Mouse (Mus musculus) intestine, embryonic 14.5 days (tissue): ENCODE measurements at regions not wholly inside any gene's neighbourhood (a gene's known extent, or its start where the extent isn't known, plus 50 kb on each side); places are given as distances from the start of the nearest gene placed in this dataset.

Source experiments
- ATAC-seq: fragments of 200-750 bp; cut with Nextera tagmentation; replicated peaks from 2 replicates; pipeline ENCODE4 v1.8.0; 2017; ENCODE audit warnings: low read depth, moderate number of reproducible peaks, moderate TSS enrichment, moderate library complexity; ENCODE audit not compliant: low FRiP score, low TSS enrichment
- DNase-seq: peaks from one replicate; pipeline ENCODE4 v3.0.0-alpha.2; 2018; ENCODE audit warnings: low spot score
- H3K27ac ChIP-seq: fragments of 300-500 bp; sonication (generic); 2 replicates; pipeline ENCODE4 v1.5.1; 2014; ENCODE audit warnings: low read depth, mild to moderate bottlenecking, control low read depth
- H3K27me3 ChIP-seq: fragments of 300-500 bp; sonication (generic); replicated peaks from 2 replicates; pipeline ENCODE4 v1.6.1; 2014; ENCODE audit warnings: low read length, control low read depth; ENCODE audit not compliant: control insufficient read depth, insufficient read depth
- H3K36me3 ChIP-seq: fragments of 300-500 bp; sonication (generic); 2 replicates; pipeline ENCODE4 v1.6.1; 2014; ENCODE audit warnings: low read length, control low read depth; ENCODE audit not compliant: control insufficient read depth, insufficient read depth
- H3K4me1 ChIP-seq: fragments of 300-500 bp; sonication (generic); replicated peaks from 2 replicates; pipeline ENCODE4 v1.6.1; 2014; ENCODE audit warnings: low read length, control low read depth, mixed read lengths; ENCODE audit not compliant: control insufficient read depth, insufficient read depth
- H3K4me2 ChIP-seq: fragments of 300-500 bp; sonication (generic); 2 replicates; pipeline ENCODE4 v1.6.1; 2014; ENCODE audit warnings: low read length
- H3K4me3 ChIP-seq: fragments of 300-500 bp; sonication (generic); 2 replicates; pipeline ENCODE4 v1.5.1; 2014; ENCODE audit warnings: low read depth, low read length, control low read depth, mixed read lengths
- H3K9ac ChIP-seq: fragments of 300-500 bp; sonication (generic); 2 replicates; pipeline ENCODE4 v1.6.1; 2014; ENCODE audit warnings: mild to moderate bottlenecking, low read length
- H3K9me3 ChIP-seq: fragments of 300-500 bp; sonication (generic); 2 replicates; pipeline ENCODE4 v1.6.1; 2016; ENCODE audit warnings: low read length, control low read depth; ENCODE audit not compliant: control insufficient read depth
- WGBS: fragments of 180-500 bp; shearing (Covaris S2); extraction: QIAGEN DNeasy Blood & Tissue Kit; methylation state at CpG from one replicate; pipeline ENCODE4 v1.1.7; 2014; 5-methylcytosine and 5-hydroxymethylcytosine counted together

GRCm38 (mm10) chr8:28333388-28333787 is 885.9 kb downstream of the Poteg start:
- H3K4me3 ChIP-seq, result no peak overlapping the region
- H3K9me3 ChIP-seq, result no peaks in the 10 kb centered on the region
- H3K4me1 ChIP-seq, result no peaks in the 10 kb centered on the region
- no peaks in the 10 kb centered on the region for H3K27me3 ChIP-seq
- DNase-seq, result no peak
- H3K9ac ChIP-seq, result no peak overlapping the region
- H3K4me2 ChIP-seq, result no peak overlapping the region
- 83% methylated on average over 1 of the region's 1 CpGs for WGBS
- no peaks in the 10 kb centered on the region for H3K36me3 ChIP-seq
- ATAC-seq, result no peak
- no peak overlapping the region for H3K27ac ChIP-seq

- no peak overlapping the region for H3K27ac ChIP-seq
- no peaks in the 10 kb centered on the region for H3K9me3 ChIP-seq
- no peak overlapping the region for H3K4me2 ChIP-seq
- WGBS, result 81% methylated on average over 4 of the region's 4 CpGs
- ATAC-seq (no peak), DNase-seq (no peak)
- H3K4me3 ChIP-seq, result no peak overlapping the region
- H3K27me3 ChIP-seq, result no peaks in the 10 kb centered on the region
- no peaks in the 10 kb centered on the region for H3K4me1 ChIP-seq
- H3K36me3 ChIP-seq, result no peaks in the 10 kb centered on the region
- no peak overlapping the region for H3K9ac ChIP-seq
Observed at GRCm38 (mm10) chr8:28337484-28337883, 890.0 kb downstream of the Poteg start.

- no peak for DNase-seq
- H3K4me1 ChIP-seq, result no peaks in the 10 kb centered on the region
- H3K27me3 ChIP-seq, result no peaks in the 10 kb centered on the region
- WGBS, result 89% methylated on average over 11 of the region's 11 CpGs
- no peaks in the 10 kb centered on the region for H3K9me3 ChIP-seq
- H3K27ac ChIP-seq, result no peak overlapping the region
- no peak overlapping the region for H3K9ac ChIP-seq
- no peak for ATAC-seq
- H3K4me2 ChIP-seq, result no peak overlapping the region
- H3K4me3 ChIP-seq, result no peak overlapping the region
- H3K36me3 ChIP-seq, result no peaks in the 10 kb centered on the region
Observed at GRCm38 (mm10) chr8:28341236-28341635, 893.8 kb downstream of the Poteg start.

- H3K4me2 ChIP-seq, result no peak overlapping the region
- ATAC-seq, result no peak
- no peak for DNase-seq
- no peaks in the 10 kb centered on the region for H3K9me3 ChIP-seq
- H3K27me3 ChIP-seq, result no peaks in the 10 kb centered on the region
- no peaks in the 10 kb centered on the region for H3K4me1 ChIP-seq
- H3K36me3 ChIP-seq, result no peaks in the 10 kb centered on the region
- no peak overlapping the region for H3K9ac ChIP-seq
- no peak overlapping the region for H3K4me3 ChIP-seq
- H3K27ac ChIP-seq, result no peak overlapping the region
Observed at GRCm38 (mm10) chr8:28366470-28366869, 919.0 kb downstream of the Poteg start.

- H3K9me3 ChIP-seq, result no peaks in the 10 kb centered on the region
- H3K36me3 ChIP-seq, result no peaks in the 10 kb centered on the region
- no peak for DNase-seq
- H3K4me2 ChIP-seq, result no peak overlapping the region
- no peak overlapping the region for H3K4me3 ChIP-seq
- WGBS, result 81% methylated on average over 3 of the region's 3 CpGs
- no peaks in the 10 kb centered on the region for H3K27me3 ChIP-seq
- H3K9ac ChIP-seq, result no peak overlapping the region
- H3K27ac ChIP-seq, result no peak overlapping the region
- no peak for ATAC-seq
- no peaks in the 10 kb centered on the region for H3K4me1 ChIP-seq
Observed at GRCm38 (mm10) chr8:28367361-28367760, 919.9 kb downstream of the Poteg start.

GRCm38 (mm10) chr8:28371752-28372151 is 924.3 kb downstream of the Poteg start:
- Histone ChIP-seq H3K36me3 (no peaks in the 10 kb centered on the region), H3K27ac (no peak overlapping the region), H3K9me3 (no peaks in the 10 kb centered on the region), H3K4me3 (no peak overlapping the region), H3K4me1 (no peaks in the 10 kb centered on the region), H3K4me2 (no peak overlapping the region), H3K27me3 (no peaks in the 10 kb centered on the region), H3K9ac (no peak overlapping the region)
- DNase-seq, result no peak
- WGBS, result 78% methylated on average over 1 of the region's 1 CpGs
- ATAC-seq, result no peak

GRCm38 (mm10) chr8:28400141-28400540 is 952.7 kb downstream of the Poteg start:
- DNase-seq (no peak), ATAC-seq (no peak)
- WGBS, result 59% methylated on average over 1 of the region's 1 CpGs
- Histone ChIP-seq H3K9me3 (no peaks in the 10 kb centered on the region), H3K27me3 (no peaks in the 10 kb centered on the region), H3K9ac (no peak overlapping the region), H3K4me1 (no peaks in the 10 kb centered on the region), H3K36me3 (no peaks in the 10 kb centered on the region), H3K27ac (no peak overlapping the region), H3K4me3 (no peak overlapping the region), H3K4me2 (no peak overlapping the region)

- Histone ChIP-seq H3K9ac (no peak overlapping the region), H3K4me3 (no peak overlapping the region), H3K27ac (no peak overlapping the region), H3K4me2 (no peak overlapping the region), H3K36me3 (no peaks in the 10 kb centered on the region), H3K9me3 (no peaks in the 10 kb centered on the region), H3K4me1 (no peaks in the 10 kb centered on the region), H3K27me3 (no peaks in the 10 kb centered on the region)
- no peak for DNase-seq
- ATAC-seq, result no peak
- 65% methylated on average over 7 of the region's 7 CpGs for WGBS
Observed at GRCm38 (mm10) chr8:28427544-28428135, 980.2 kb downstream of the Poteg start.

- H3K9ac ChIP-seq, result no peak overlapping the region
- no peak for ATAC-seq
Observed at GRCm38 (mm10) chr8:28473190-28473589, 1025.7 kb downstream of the Poteg start.

More at GRCm38 (mm10) chr8:28473190-28473589, 1025.7 kb downstream of the Poteg start:
- Histone ChIP-seq H3K27me3 (no peaks in the 10 kb centered on the region), H3K4me1 (no peaks in the 10 kb centered on the region), H3K36me3 (no peaks in the 10 kb centered on the region), H3K4me3 (no peak overlapping the region), H3K27ac (no peak overlapping the region), H3K4me2 (no peak overlapping the region), H3K9me3 (no peaks in the 10 kb centered on the region)
- no peak for DNase-seq
- 95% methylated on average over 2 of the region's 2 CpGs for WGBS
